Mouse (Mus musculus): Measurements from ENCODE around the gene Tmem33. TPM values are rescaled to one million over a fixed set of nuclear protein-coding genes. Genes with fewer than 3 reads are reported as not detected.

Tmem33 gene
- 87.8 and 95.6 TPM in 2 replicates for polyA plus RNA-seq (2015; fragmentation: Nextera tagmentation; extraction: Ambion mirVana)

- peak; percentile 95 for DNase-seq (ENCODE audit: low spot score)
Measured at GRCm38 (mm10) chr5:67260531-67261371, at the start of gene Tmem33. TSS of gene Tmem33 (plus strand) at chr5:67260565.

- DNase-seq (ENCODE audit: low spot score) = no peak
Measured at GRCm38 (mm10) chr5:67213168-67213567, 47.2 kb upstream of the Tmem33 start.

- DNase-seq (ENCODE audit: low spot score) = no peak
Measured at GRCm38 (mm10) chr5:67215121-67216030, 45.0 kb upstream of the Tmem33 start.

GRCm38 (mm10) chr5:67216031-67216778 is 44.2 kb upstream of the Tmem33 start:
- no peak for DNase-seq (ENCODE audit: low spot score)

- no peak for DNase-seq (ENCODE audit: low spot score)
Measured at GRCm38 (mm10) chr5:67216779-67217095, 43.6 kb upstream of the Tmem33 start.

GRCm38 (mm10) chr5:67221901-67222300 is 38.5 kb upstream of the Tmem33 start:
- DNase-seq (ENCODE audit: low spot score) = no peak

GRCm38 (mm10) chr5:67222440-67223390 is 37.6 kb upstream of the Tmem33 start:
- no peak for DNase-seq (ENCODE audit: low spot score)

GRCm38 (mm10) chr5:67223391-67224121 is 36.8 kb upstream of the Tmem33 start:
- no peak for DNase-seq (ENCODE audit: low spot score)

- DNase-seq (ENCODE audit: low spot score) = no peak
Measured at GRCm38 (mm10) chr5:67224122-67224502, 36.3 kb upstream of the Tmem33 start.

GRCm38 (mm10) chr5:67225758-67226157 is 34.6 kb upstream of the Tmem33 start:
- DNase-seq (ENCODE audit: low spot score) = no peak

GRCm38 (mm10) chr5:67227261-67227660 is 33.1 kb upstream of the Tmem33 start:
- no peak for DNase-seq (ENCODE audit: low spot score)

GRCm38 (mm10) chr5:67227682-67228444 is 32.5 kb upstream of the Tmem33 start:
- DNase-seq (ENCODE audit: low spot score) = no peak

GRCm38 (mm10) chr5:67234682-67235081 is 25.7 kb upstream of the Tmem33 start:
- DNase-seq (ENCODE audit: low spot score) = no peak

GRCm38 (mm10) chr5:67235462-67235861 is 24.9 kb upstream of the Tmem33 start:
- DNase-seq (ENCODE audit: low spot score) = no peak

- no peak for DNase-seq (ENCODE audit: low spot score)
Measured at GRCm38 (mm10) chr5:67236601-67237000, 23.8 kb upstream of the Tmem33 start.

- DNase-seq (ENCODE audit: low spot score) = no peak
Measured at GRCm38 (mm10) chr5:67238303-67238702, 22.1 kb upstream of the Tmem33 start.

- DNase-seq (ENCODE audit: low spot score) = no peak
Measured at GRCm38 (mm10) chr5:67241713-67242112, 18.7 kb upstream of the Tmem33 start.

- DNase-seq (ENCODE audit: low spot score) = no peak
Measured at GRCm38 (mm10) chr5:67243231-67243630, 17.1 kb upstream of the Tmem33 start.

- DNase-seq (ENCODE audit: low spot score) = no peak
Measured at GRCm38 (mm10) chr5:67252261-67252660, 8.1 kb upstream of the Tmem33 start.

Data from thymus, postnatal 0 days (tissue).